Mouse (Mus musculus) lung, postnatal 0 days (tissue): Measurements from ENCODE around the gene Figla.

Experiments used
- CTCF ChIP-seq: IDR thresholded peaks from 2 replicates; pipeline ENCODE4 v1.5.1; 2016; ENCODE audit warnings: antibody characterized with exemption, mild to moderate bottlenecking
- EP300 ChIP-seq: IDR thresholded peaks from 2 replicates; pipeline ENCODE4 v1.6.1; 2016; ENCODE audit warnings: antibody characterized with exemption, mild to moderate bottlenecking, control low read depth

GRCm38 (mm10) chr6:86058475-86058874, 42.5 kb downstream of the Figla start:
- TF ChIP-seq CTCF: no peak
- no peak for TF ChIP-seq EP300
